Mouse (Mus musculus): ENCODE results near the gene 4930469K13Rik. TPM values are rescaled to one million over a fixed set of nuclear protein-coding genes. Genes with fewer than 3 reads are reported as not detected.
"Not testable (repeated sequence)": the region's sequence is repeated elsewhere in the genome, so short reads cannot be mapped to it uniquely, and the experiment has no call there.

The 4930469K13Rik gene
- 0.74 and 0.85 TPM in 2 replicates for polyA plus RNA-seq (2014; fragmentation: Nextera tagmentation; extraction: Ambion mirVana)

- Histone ChIP-seq H3K36me3 (ENCODE audit: control insufficient read depth, insufficient read depth, low read length) (no peaks in the 10 kb centered on the region), H3K9me3 (ENCODE audit: control insufficient read depth, low read length) (no peaks in the 10 kb centered on the region)
- no peak for ATAC-seq (replicated peaks; ENCODE audit: low FRiP score, low TSS enrichment, low read depth)
These were observed at the start of gene 4930469K13Rik for GRCm38 (mm10) chr11:34098422-34098821. 4930469K13Rik (minus strand) TSS chr11:34098554.

GRCm38 (mm10) chr11:34146934-34147333 lies 48.6 kb upstream of the 4930469K13Rik start:
- H3K9me3 ChIP-seq (ENCODE audit: control insufficient read depth, low read length): no peaks in the 10 kb centered on the region
- H3K9ac ChIP-seq (ENCODE audit: low read length): no peak overlapping the region
- no peaks in the 10 kb centered on the region for H3K27me3 ChIP-seq (replicated peaks; ENCODE audit: control insufficient read depth, insufficient read depth, low read length)
- H3K36me3 ChIP-seq (ENCODE audit: control insufficient read depth, insufficient read depth, low read length): no peaks in the 10 kb centered on the region
- 70% methylated on average over 5 of the region's 5 CpGs for WGBS
- DNase-seq (ENCODE audit: low spot score) (no peak), ATAC-seq (replicated peaks; ENCODE audit: low FRiP score, low TSS enrichment, low read depth) (no peak)
- no peak overlapping the region for H3K27ac ChIP-seq (ENCODE audit: low read depth)
- no peak overlapping the region for H3K4me2 ChIP-seq (ENCODE audit: low read length)
- H3K4me1 ChIP-seq (replicated peaks; ENCODE audit: control insufficient read depth, insufficient read depth, low read length): no peaks in the 10 kb centered on the region
- H3K4me3 ChIP-seq (ENCODE audit: low read depth, low read length): no peak overlapping the region

More at GRCm38 (mm10) chr11:34098422-34098821, at the start of gene 4930469K13Rik:
- Histone ChIP-seq H3K27ac (ENCODE audit: low read depth) (no peak within 1 kb of the TSS), H3K4me1 (replicated peaks; ENCODE audit: control insufficient read depth, insufficient read depth, low read length) (no peaks in the 10 kb centered on the region), H3K4me2 (ENCODE audit: low read length) (no peak within 1 kb of the TSS), H3K27me3 (replicated peaks; ENCODE audit: control insufficient read depth, insufficient read depth, low read length) (no peaks in the 10 kb centered on the region), H3K4me3 (ENCODE audit: low read depth, low read length) (no peak within 1 kb of the TSS), H3K9ac (ENCODE audit: low read length) (no peak within 1 kb of the TSS)
- no peak for DNase-seq (ENCODE audit: low spot score)
- 87% methylated on average over 10 of the region's 10 CpGs for WGBS

GRCm38 (mm10) chr11:34144421-34144820 lies 46.1 kb upstream of the 4930469K13Rik start:
- 82% methylated on average over 4 of the region's 4 CpGs for WGBS
- ATAC-seq (replicated peaks; ENCODE audit: low FRiP score, low TSS enrichment, low read depth): no peak

GRCm38 (mm10) chr11:34143984-34144383 lies 45.6 kb upstream of the 4930469K13Rik start:
- no peaks in the 10 kb centered on the region for H3K4me1 ChIP-seq (replicated peaks; ENCODE audit: control insufficient read depth, insufficient read depth, low read length)
- DNase-seq (ENCODE audit: low spot score) (no peak), ATAC-seq (replicated peaks; ENCODE audit: low FRiP score, low TSS enrichment, low read depth) (no peak)
- H3K4me2 ChIP-seq (ENCODE audit: low read length): no peak overlapping the region
- no peak overlapping the region for H3K4me3 ChIP-seq (ENCODE audit: low read depth, low read length)
- no peaks in the 10 kb centered on the region for H3K9me3 ChIP-seq (ENCODE audit: control insufficient read depth, low read length)
- no peak overlapping the region for H3K9ac ChIP-seq (ENCODE audit: low read length)
- no peak overlapping the region for H3K27ac ChIP-seq (ENCODE audit: low read depth)
- H3K36me3 ChIP-seq (ENCODE audit: control insufficient read depth, insufficient read depth, low read length): no peaks in the 10 kb centered on the region
- no peaks in the 10 kb centered on the region for H3K27me3 ChIP-seq (replicated peaks; ENCODE audit: control insufficient read depth, insufficient read depth, low read length)
- 76% methylated on average over 5 of the region's 5 CpGs for WGBS

More at GRCm38 (mm10) chr11:34144421-34144820, 46.1 kb upstream of the 4930469K13Rik start:
- H3K4me2 ChIP-seq (ENCODE audit: low read length): no peak overlapping the region
- no peaks in the 10 kb centered on the region for H3K4me1 ChIP-seq (replicated peaks; ENCODE audit: control insufficient read depth, insufficient read depth, low read length)
- no peak overlapping the region for H3K9ac ChIP-seq (ENCODE audit: low read length)
- H3K27ac ChIP-seq (ENCODE audit: low read depth): no peak overlapping the region
- H3K27me3 ChIP-seq (replicated peaks; ENCODE audit: control insufficient read depth, insufficient read depth, low read length): no peaks in the 10 kb centered on the region
- no peak overlapping the region for H3K4me3 ChIP-seq (ENCODE audit: low read depth, low read length)
- no peaks in the 10 kb centered on the region for H3K9me3 ChIP-seq (ENCODE audit: control insufficient read depth, low read length)
- no peaks in the 10 kb centered on the region for H3K36me3 ChIP-seq (ENCODE audit: control insufficient read depth, insufficient read depth, low read length)
- DNase-seq (ENCODE audit: low spot score): no peak

GRCm38 (mm10) chr11:34139296-34139695 lies 40.9 kb upstream of the 4930469K13Rik start:
- no peaks in the 10 kb centered on the region for H3K36me3 ChIP-seq (ENCODE audit: control insufficient read depth, insufficient read depth, low read length)

GRCm38 (mm10) chr11:34128412-34128811 lies 30.1 kb upstream of the 4930469K13Rik start:
- Histone ChIP-seq H3K4me2 (ENCODE audit: low read length) (no peak overlapping the region), H3K9ac (ENCODE audit: low read length) (no peak overlapping the region), H3K9me3 (ENCODE audit: control insufficient read depth, low read length) (no peaks in the 10 kb centered on the region), H3K4me3 (ENCODE audit: low read depth, low read length) (no peak overlapping the region), H3K4me1 (replicated peaks; ENCODE audit: control insufficient read depth, insufficient read depth, low read length) (no peaks in the 10 kb centered on the region), H3K36me3 (ENCODE audit: control insufficient read depth, insufficient read depth, low read length) (no peaks in the 10 kb centered on the region), H3K27me3 (replicated peaks; ENCODE audit: control insufficient read depth, insufficient read depth, low read length) (no peaks in the 10 kb centered on the region), H3K27ac (ENCODE audit: low read depth) (no peak overlapping the region)
- no peak for DNase-seq (ENCODE audit: low spot score)
- ATAC-seq (replicated peaks; ENCODE audit: low FRiP score, low TSS enrichment, low read depth): no peak
- 76% methylated on average over 2 of the region's 2 CpGs for WGBS

More at GRCm38 (mm10) chr11:34139296-34139695, 40.9 kb upstream of the 4930469K13Rik start:
- ATAC-seq (replicated peaks; ENCODE audit: low FRiP score, low TSS enrichment, low read depth) (no peak), DNase-seq (ENCODE audit: low spot score) (no peak)
- Histone ChIP-seq H3K9me3 (ENCODE audit: control insufficient read depth, low read length) (no peaks in the 10 kb centered on the region), H3K27me3 (replicated peaks; ENCODE audit: control insufficient read depth, insufficient read depth, low read length) (no peaks in the 10 kb centered on the region), H3K27ac (ENCODE audit: low read depth) (no peak overlapping the region), H3K9ac (ENCODE audit: low read length) (no peak overlapping the region), H3K4me1 (replicated peaks; ENCODE audit: control insufficient read depth, insufficient read depth, low read length) (no peaks in the 10 kb centered on the region), H3K4me3 (ENCODE audit: low read depth, low read length) (no peak overlapping the region), H3K4me2 (ENCODE audit: low read length) (no peak overlapping the region)
- WGBS: 90% methylated on average over 8 of the region's 8 CpGs

- not testable (repeated sequence) for H3K9ac ChIP-seq (ENCODE audit: low read length); H3K9me3 ChIP-seq (ENCODE audit: control insufficient read depth, low read length); ATAC-seq (replicated peaks; ENCODE audit: low FRiP score, low TSS enrichment, low read depth); H3K4me2 ChIP-seq (ENCODE audit: low read length); H3K27ac ChIP-seq (ENCODE audit: low read depth); H3K4me3 ChIP-seq (ENCODE audit: low read depth, low read length); H3K36me3 ChIP-seq (ENCODE audit: control insufficient read depth, insufficient read depth, low read length); H3K27me3 ChIP-seq (replicated peaks; ENCODE audit: control insufficient read depth, insufficient read depth, low read length); DNase-seq (ENCODE audit: low spot score); H3K4me1 ChIP-seq (replicated peaks; ENCODE audit: control insufficient read depth, insufficient read depth, low read length)
- WGBS: 75% methylated on average over 3 of the region's 3 CpGs
These were observed 27.4 kb upstream of the 4930469K13Rik start for GRCm38 (mm10) chr11:34125727-34126126.

- Histone ChIP-seq H3K27ac (ENCODE audit: low read depth) (no peak overlapping the region), H3K9ac (ENCODE audit: low read length) (no peak overlapping the region), H3K4me3 (ENCODE audit: low read depth, low read length) (no peak overlapping the region), H3K4me1 (replicated peaks; ENCODE audit: control insufficient read depth, insufficient read depth, low read length) (no peaks in the 10 kb centered on the region), H3K36me3 (ENCODE audit: control insufficient read depth, insufficient read depth, low read length) (no peaks in the 10 kb centered on the region), H3K27me3 (replicated peaks; ENCODE audit: control insufficient read depth, insufficient read depth, low read length) (no peaks in the 10 kb centered on the region), H3K4me2 (ENCODE audit: low read length) (no peak overlapping the region), H3K9me3 (ENCODE audit: control insufficient read depth, low read length) (no peaks in the 10 kb centered on the region)
- DNase-seq (ENCODE audit: low spot score): no peak
- WGBS: 44% methylated on average over 7 of the region's 7 CpGs
- ATAC-seq (replicated peaks; ENCODE audit: low FRiP score, low TSS enrichment, low read depth): no peak
These were observed 26.5 kb upstream of the 4930469K13Rik start for GRCm38 (mm10) chr11:34124852-34125251.

GRCm38 (mm10) chr11:34123147-34123546 lies 24.8 kb upstream of the 4930469K13Rik start:
- Histone ChIP-seq H3K27me3 (replicated peaks; ENCODE audit: control insufficient read depth, insufficient read depth, low read length) (no peaks in the 10 kb centered on the region), H3K36me3 (ENCODE audit: control insufficient read depth, insufficient read depth, low read length) (no peaks in the 10 kb centered on the region), H3K4me2 (ENCODE audit: low read length) (no peak overlapping the region), H3K4me1 (replicated peaks; ENCODE audit: control insufficient read depth, insufficient read depth, low read length) (no peaks in the 10 kb centered on the region), H3K4me3 (ENCODE audit: low read depth, low read length) (no peak overlapping the region), H3K27ac (ENCODE audit: low read depth) (no peak overlapping the region), H3K9ac (ENCODE audit: low read length) (no peak overlapping the region), H3K9me3 (ENCODE audit: control insufficient read depth, low read length) (no peaks in the 10 kb centered on the region)
- DNase-seq (ENCODE audit: low spot score): no peak
- ATAC-seq (replicated peaks; ENCODE audit: low FRiP score, low TSS enrichment, low read depth): no peak
- 9% methylated on average over 2 of the region's 2 CpGs for WGBS

All from intestine, embryonic 14.5 days (tissue).